Comparison of ENCODE assay signal across 9 mouse cellular contexts in the genomic region with DNA sequence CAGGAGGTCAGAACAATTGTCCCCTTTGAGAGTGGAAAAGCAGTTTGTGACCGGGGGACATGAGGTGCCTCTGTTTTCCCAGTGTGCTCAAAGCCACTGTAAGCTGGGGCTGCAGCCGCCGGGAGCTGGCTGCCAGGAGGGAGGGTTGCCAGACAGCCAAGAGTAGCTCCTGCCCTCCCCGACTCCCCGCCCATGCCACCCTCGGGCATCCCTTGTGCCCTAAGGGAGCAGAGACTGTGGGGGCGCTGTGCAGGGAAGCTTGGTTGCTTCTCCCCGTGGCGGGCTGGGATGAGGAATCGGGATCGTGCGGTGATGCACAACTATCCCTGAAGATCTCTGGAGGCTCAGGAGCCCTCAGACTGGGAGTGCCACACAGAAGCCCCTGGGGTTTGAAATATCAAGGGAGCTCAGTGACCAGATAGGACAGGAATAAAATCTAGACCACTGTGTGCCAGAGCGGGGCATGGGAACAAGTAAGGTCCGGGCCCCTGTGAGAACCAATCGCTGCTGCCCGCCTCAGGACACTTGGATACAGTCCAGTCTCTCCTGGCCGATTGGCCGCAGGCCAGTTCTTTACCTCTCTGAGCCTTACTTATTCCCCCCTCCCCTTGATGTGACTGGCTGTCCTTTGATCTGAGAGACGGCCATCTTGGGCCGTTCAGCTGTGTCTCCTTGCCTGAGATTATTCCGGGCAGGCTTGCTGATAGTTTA. TPM values are rescaled to one million over a fixed set of nuclear protein-coding genes. Genes with fewer than 3 reads are reported as not detected.
A peak's percentile ranks its signal among the peaks of the same experiment; 100 is the strongest.
DNase-seq lines count a peak whose midpoint lies in the region; ATAC-seq and TF ChIP-seq lines count a peak whose summit lies in the region.
"Had no signal": no experiment of that assay in that cellular context is flagged by ENCODE, and none has a peak within 500 bp of the region (broad histone marks: within the 10 kb centered on the region; RNA-seq: fewer than 3 reads in every experiment).

No protein-coding gene starts in this region.

- no peak overlapping the region for H3K4me3 ChIP-seq in lung, embryonic 14.5 days (ENCODE audit: low read depth, low read length)
- H3K4me3 ChIP-seq: megakaryocyte, embryonic 14.5 days had no signal

- WGBS in lung, embryonic 14.5 days, result 42% methylated on average over 21 of the region's 21 CpGs

- no peak overlapping the region for H3K27ac ChIP-seq in lung, embryonic 14.5 days (ENCODE audit: low read depth)

- DNase-seq in adrenal gland, adult (ENCODE audit: inconsistent age in 2 of 2, low spot score in 1 of 2), result peak; percentile 54 to 55
- no peak for DNase-seq in adrenal gland, adult 18-20 months (ENCODE audit: low spot score in 2 of 2)
- DNase-seq in lung, embryonic 14.5 days, result no peak
- DNase-seq in lung, postnatal 25 days (ENCODE audit: low spot score), result no peak
- peak; percentile 67 for DNase-seq in gastrocnemius, postnatal 10 days
- DNase-seq in kidney, postnatal 14 days, result peak; percentile 61
- DNase-seq in spleen, adult 12 weeks (ENCODE audit: low spot score), result no peak
- DNase-seq in embryo, embryonic 11 days, result no peak

- H3K4me1 ChIP-seq in lung, embryonic 14.5 days (ENCODE audit: insufficient read depth), result no peaks in the 10 kb centered on the region

- H3K27me3 ChIP-seq in lung, embryonic 14.5 days (ENCODE audit: insufficient read depth, low read length), result no peaks in the 10 kb centered on the region

- ATAC-seq in lung, embryonic 14.5 days (ENCODE audit: insufficient read depth), result no peak

- no peaks in the 10 kb centered on the region for H3K9me3 ChIP-seq in lung, embryonic 14.5 days (ENCODE audit: low read depth, low read length)

- H3K36me3 ChIP-seq in lung, embryonic 14.5 days (ENCODE audit: insufficient read depth), result no peaks in the 10 kb centered on the region

- peak overlapping the region; percentile 5; the same call in 1 of the 2 replicates for H3K4me2 ChIP-seq in lung, embryonic 14.5 days

- no peak overlapping the region for H3K9ac ChIP-seq in lung, embryonic 14.5 days

- TF ChIP-seq CTCF in lung, embryonic 14.5 days (IDR thresholded peaks at IDR 0.05; ENCODE audit: low read depth), result peak; percentile 26; the same call in 1 of the 2 replicates

RNA-seq across cellular contexts. Expression of a gene that starts 45.5 kb away (rescaled TPM):
- total RNA-seq in adrenal gland, adult 18-20 months (2021), result 10 to 100 TPM; 11.1 to 65.3 TPM
- 0.09 and 0.12 TPM in 2 replicates for polyA plus RNA-seq in lung, embryonic 14.5 days (2014; fragmentation: Nextera tagmentation; extraction: Ambion mirVana)
- total RNA-seq in gastrocnemius, postnatal 10 days (2021), result 10 to 100 TPM; 15.0 to 18.9 TPM

RNA-seq across cellular contexts. Expression of a gene that starts 50.7 kb away (rescaled TPM):
- total RNA-seq in adrenal gland, adult 18-20 months (2021), result 10 to 100 TPM; 33.6 to 36.3 TPM
- 81.0 and 85.2 TPM in 2 replicates for polyA plus RNA-seq in lung, embryonic 14.5 days (2014; fragmentation: Nextera tagmentation; extraction: Ambion mirVana)
- 10 to 100 TPM; 30.7 to 33.0 TPM for total RNA-seq in gastrocnemius, postnatal 10 days (2021)

RNA-seq across cellular contexts. Expression of a gene that starts 51.4 kb away (rescaled TPM):
- 1 to 10 TPM; 4.7 to 7.8 TPM for total RNA-seq in adrenal gland, adult 18-20 months (2021)
- polyA plus RNA-seq in lung, embryonic 14.5 days (2014; fragmentation: Nextera tagmentation; extraction: Ambion mirVana), result 0.51 and 1.3 TPM in 2 replicates
- 100 to 1,000 TPM; 415 to 512 TPM for total RNA-seq in gastrocnemius, postnatal 10 days (2021)

Comparison
In these comparisons a context has a peak if more than half of its experiments do, and no peak if none do; other contexts are left out.
1. DNase-seq: peak in adrenal gland, adult (2 of 2), gastrocnemius, postnatal 10 days (single experiment) and kidney, postnatal 14 days (single experiment); none in adrenal gland, adult 18-20 months (0 of 2), lung, embryonic 14.5 days (single experiment), lung, postnatal 25 days (single experiment), spleen, adult 12 weeks (single experiment) and embryo, embryonic 11 days (single experiment).
2. RNA of a gene that starts 51.4 kb away (total RNA-seq): 415 to 512 TPM in gastrocnemius, postnatal 10 days; 4.7 to 7.8 TPM in adrenal gland, adult 18-20 months; every median in the first group is over 10 times any median in the second.